Mouse (Mus musculus): ENCODE data around the gene Clec16a.

Clec16a gene

DNA sequence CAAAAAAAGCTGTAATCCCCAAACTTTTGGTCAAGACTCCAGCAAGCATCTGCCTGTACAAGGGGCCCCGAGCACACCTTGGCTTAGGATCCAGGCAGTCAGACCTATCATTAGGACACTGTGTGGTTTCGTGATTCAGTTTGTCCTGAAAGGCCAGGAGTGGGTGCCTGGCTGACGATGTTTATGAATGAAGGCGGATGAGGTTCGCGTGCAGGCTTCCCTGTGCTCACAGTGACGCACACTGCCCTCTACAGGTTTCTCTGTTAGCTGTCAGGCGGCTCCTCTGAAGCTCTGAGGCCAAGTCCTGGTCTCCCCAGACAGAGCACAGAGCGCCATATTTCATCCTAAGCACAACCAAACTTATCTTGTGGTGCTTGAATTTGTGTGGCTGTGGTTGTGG is 241.1 kb downstream of the Clec16a start:
- peak; percentile 86 for DNase-seq (ENCODE audit: low read depth, low spot score)

GRCm38 (mm10) chr16:10786782-10787547 is 241.8 kb downstream of the Clec16a start:
- DNase-seq (ENCODE audit: low read depth, low spot score), result peak; percentile 74

GRCm38 (mm10) chr16:10787548-10788058 is 242.5 kb downstream of the Clec16a start:
- DNase-seq (ENCODE audit: low read depth, low spot score), result no peak

DNA sequence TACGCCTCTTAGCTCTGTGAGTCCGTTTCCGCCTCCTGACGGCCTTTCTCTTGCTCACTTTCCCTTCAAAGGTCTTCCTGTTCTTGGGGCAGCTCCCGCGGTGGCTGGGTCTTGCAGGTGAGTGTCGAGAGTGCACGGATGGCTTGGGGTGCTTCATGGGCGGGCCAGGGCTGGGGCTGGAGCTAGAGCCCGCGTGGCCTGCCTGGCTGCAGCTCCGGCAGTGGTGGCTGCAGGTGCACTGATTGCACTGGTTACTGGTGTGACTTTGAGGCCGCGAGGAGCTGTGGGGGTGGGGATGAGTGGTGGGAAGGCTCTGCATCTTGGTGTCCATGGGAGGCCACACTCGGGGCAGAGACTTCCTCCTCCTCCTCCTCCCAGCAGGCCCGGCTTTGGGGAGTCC is 243.1 kb downstream of the Clec16a start, which contains the start of gene Tnp2:
Gene Tnp2, minus strand, starts transcription at position 390 of the 400 bp plus-strand sequence.
- DNase-seq (ENCODE audit: low read depth, low spot score), result no peak

- DNase-seq (ENCODE audit: low read depth, low spot score), result no peak
Measured at GRCm38 (mm10) chr16:10788866-10789265, 243.7 kb downstream of the Clec16a start.

GRCm38 (mm10) chr16:10790702-10791101 is 245.6 kb downstream of the Clec16a start, which contains the start of gene Prm3:
Prm3 (minus strand) TSS chr16:10790914.
- no peak for DNase-seq (ENCODE audit: low read depth, low spot score)

All from skeletal muscle tissue, adult 2 months (tissue).